Mouse (Mus musculus) cerebellum, adult 2 months (tissue): Measurements from ENCODE around the gene Epb41l1. TPM values are rescaled to one million over a fixed set of nuclear protein-coding genes. Genes with fewer than 3 reads are reported as not detected.
A peak's percentile ranks its signal among the peaks of the same experiment; 100 is the strongest.
"Not testable (repeated sequence)": the region's sequence is repeated elsewhere in the genome, so short reads cannot be mapped to it uniquely, and the experiment has no call there.

ENCODE experiments used
- DNase-seq, 2 experiments: peaks; one replicate each; pipeline ENCODE4 v3.0.0; 2021
- H3K27ac ChIP-seq: fragments of 200-500 bp; 2 replicates; pipeline ENCODE4 v1.5.1; 2012; ENCODE audit warnings: low read length, control low read depth, inconsistent platforms; ENCODE audit not compliant: insufficient read depth
- H3K27me3 ChIP-seq: fragments of 200-500 bp; 2 replicates; pipeline ENCODE4 v1.6.1; 2012; ENCODE audit warnings: inconsistent platforms, mild to moderate bottlenecking, low read length, moderate library complexity; ENCODE audit not compliant: control insufficient read depth, insufficient read depth
- H3K4me1 ChIP-seq: fragments of 200-500 bp; 2 replicates; pipeline ENCODE4 v1.6.1; 2011; ENCODE audit warnings: low read length; ENCODE audit not compliant: control insufficient read depth, insufficient read depth
- H3K4me3 ChIP-seq: fragments of 200-500 bp; replicated peaks from 2 replicates; pipeline ENCODE3; 2011; ENCODE audit warnings: mild to moderate bottlenecking, low read depth, low read length, control low read depth; ENCODE audit not compliant: insufficient read depth
- CTCF ChIP-seq: fragments of 200-500 bp; IDR thresholded peaks from 2 replicates; pipeline ENCODE4 v1.5.1; 2011; ENCODE audit warnings: low read depth, mild to moderate bottlenecking, control low read depth, low read length, moderate library complexity, borderline replicate concordance; ENCODE audit not compliant: insufficient read depth
- POLR2A ChIP-seq: fragments of 200-500 bp; IDR thresholded peaks from 2 replicates; pipeline ENCODE4 v1.6.1; 2011; ENCODE audit warnings: low read length, control low read depth, borderline replicate concordance; ENCODE audit not compliant: insufficient read depth
- WGBS: fragments of 180-500 bp; shearing (Covaris S2); methylation state at CpG from one replicate; pipeline ENCODE4 v1.1.7; 2018; 5-methylcytosine and 5-hydroxymethylcytosine counted together
- polyA plus RNA-seq: library from polyadenylated mRNA; depleted of rRNA; stranded (reverse); fragments of >200 nt; gene quantifications from 2 replicates; pipeline ENCODE4 v1.2.3, GENCODE M21; 2012

Gene Epb41l1
- polyA plus RNA-seq, 1 experiment: 219 TPM

DNA sequence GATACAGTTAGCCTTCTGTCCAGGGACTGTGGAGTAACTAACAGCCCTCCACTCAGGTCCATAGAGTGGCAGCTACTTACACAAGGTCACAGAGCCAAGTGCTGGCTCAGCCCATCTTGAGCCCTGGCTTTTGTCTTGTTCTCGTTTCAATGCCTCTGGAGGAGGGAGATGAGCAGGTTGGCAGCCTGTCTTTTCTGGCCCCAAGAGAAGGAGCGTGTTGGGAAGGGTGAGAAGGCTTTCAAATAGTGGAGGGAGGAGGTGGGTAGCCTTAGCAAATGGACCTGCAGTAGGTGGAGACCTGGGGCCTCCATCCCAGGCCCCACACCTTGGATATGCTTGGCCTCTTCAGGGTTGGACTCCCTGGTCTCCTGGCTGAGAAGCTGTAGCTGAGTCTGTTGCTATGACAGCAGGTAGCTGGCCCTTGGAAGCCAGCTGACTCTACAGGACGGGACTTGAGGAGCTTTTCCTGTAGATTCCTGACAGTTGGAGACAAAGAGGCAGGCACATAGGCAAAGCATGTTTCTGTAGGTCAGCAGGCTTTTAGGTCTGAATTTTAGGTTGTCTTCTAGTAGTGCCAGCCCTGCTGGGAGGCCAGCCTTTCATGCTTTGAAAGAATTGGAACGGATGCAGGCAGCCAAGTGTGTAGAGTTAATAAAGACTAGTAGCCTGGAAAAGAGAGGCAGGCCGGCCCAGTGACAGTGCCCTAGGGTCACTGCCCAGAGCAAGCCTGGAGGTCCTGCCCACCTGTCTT is 76.3 kb downstream of the Epb41l1 start:
- Histone ChIP-seq H3K27ac (peak overlapping the region; percentile 19), H3K27me3 (no peaks in the 10 kb centered on the region), H3K4me1 (peaks cover 64% of the 10 kb centered on the region), H3K4me3 (no peak overlapping the region)
- 9% methylated on average over 5 of the region's 5 CpGs for WGBS
- DNase-seq: peak; percentile 68 to 78
- TF ChIP-seq CTCF (no peak), POLR2A (no peak)

DNA sequence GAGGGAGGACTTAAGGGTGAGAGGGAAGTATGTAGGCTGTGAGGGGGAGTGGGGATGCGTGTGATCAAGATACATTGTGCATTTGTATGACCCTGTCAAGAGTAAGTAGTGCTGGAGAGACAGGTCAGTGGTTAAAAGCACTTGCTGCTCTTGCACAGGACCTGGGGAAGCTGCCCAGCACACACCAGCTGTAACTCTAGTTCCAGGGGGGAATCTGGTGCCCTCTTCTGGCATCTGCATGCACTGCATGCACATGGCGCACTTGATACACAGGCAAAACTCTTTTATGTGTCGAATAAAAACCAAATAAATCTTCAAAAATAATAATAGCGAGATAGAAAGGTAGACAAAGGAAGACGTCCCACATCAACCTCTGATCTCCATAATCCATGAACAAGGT is 77.2 kb downstream of the Epb41l1 start:
- DNase-seq: peak; percentile 70 to 80
- TF ChIP-seq POLR2A (no peak), CTCF (peak; percentile 89)
- Histone ChIP-seq H3K4me3 (no peak overlapping the region), H3K4me1 (peaks cover 59% of the 10 kb centered on the region), H3K27ac (peak overlapping the region; percentile 16; the same call in 1 of the 2 replicates), H3K27me3 (no peaks in the 10 kb centered on the region)
- 70% methylated on average over 5 of the region's 5 CpGs for WGBS

- no peaks in the 10 kb centered on the region for H3K27me3 ChIP-seq
- no peak overlapping the region for H3K27ac ChIP-seq
- no peak overlapping the region for H3K4me3 ChIP-seq
- 8% methylated on average over 1 of the region's 1 CpGs for WGBS
- no peak for TF ChIP-seq CTCF
- TF ChIP-seq POLR2A: no peak
- no peak for DNase-seq
- peaks cover 30% of the 10 kb centered on the region for H3K4me1 ChIP-seq
Observed at GRCm38 (mm10) chr2:156501025-156501424, 80.3 kb downstream of the Epb41l1 start.

GRCm38 (mm10) chr2:156505533-156505932 is 84.8 kb downstream of the Epb41l1 start:
- H3K4me3 ChIP-seq: no peak overlapping the region
- H3K27ac ChIP-seq: no peak overlapping the region
- H3K4me1 ChIP-seq: peaks cover 6% of the 10 kb centered on the region
- 58% methylated on average over 13 of the region's 13 CpGs for WGBS
- DNase-seq: no peak
- TF ChIP-seq CTCF (no peak), POLR2A (no peak)
- no peaks in the 10 kb centered on the region for H3K27me3 ChIP-seq

DNA sequence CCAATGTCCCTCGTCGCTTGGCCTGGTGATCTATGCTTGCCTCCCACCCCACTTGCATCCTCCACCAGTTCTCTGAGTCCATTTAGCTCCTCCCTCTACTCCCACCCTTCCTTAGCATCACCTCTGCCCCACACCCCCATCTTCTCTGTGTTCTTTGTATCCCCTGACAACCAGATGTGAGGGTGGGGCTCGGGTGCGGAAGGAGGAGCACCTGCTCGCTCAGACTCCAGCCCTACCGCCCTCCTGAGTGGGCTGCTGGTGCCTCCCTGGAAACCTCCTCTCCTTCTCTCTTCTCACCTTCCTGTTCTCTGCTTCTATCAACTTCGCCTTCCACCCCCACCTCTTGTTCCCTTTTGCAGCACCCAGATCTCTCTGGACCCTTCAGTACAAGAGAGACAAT is 91.3 kb downstream of the Epb41l1 start:
- no peaks in the 10 kb centered on the region for H3K27me3 ChIP-seq
- no peak overlapping the region for H3K4me3 ChIP-seq
- no peak overlapping the region for H3K27ac ChIP-seq
- no peak for DNase-seq
- TF ChIP-seq CTCF (no peak), POLR2A (no peak)
- 87% methylated on average over 7 of the region's 7 CpGs for WGBS
- peaks cover 6% of the 10 kb centered on the region; the same call in 1 of the 2 replicates for H3K4me1 ChIP-seq

DNA sequence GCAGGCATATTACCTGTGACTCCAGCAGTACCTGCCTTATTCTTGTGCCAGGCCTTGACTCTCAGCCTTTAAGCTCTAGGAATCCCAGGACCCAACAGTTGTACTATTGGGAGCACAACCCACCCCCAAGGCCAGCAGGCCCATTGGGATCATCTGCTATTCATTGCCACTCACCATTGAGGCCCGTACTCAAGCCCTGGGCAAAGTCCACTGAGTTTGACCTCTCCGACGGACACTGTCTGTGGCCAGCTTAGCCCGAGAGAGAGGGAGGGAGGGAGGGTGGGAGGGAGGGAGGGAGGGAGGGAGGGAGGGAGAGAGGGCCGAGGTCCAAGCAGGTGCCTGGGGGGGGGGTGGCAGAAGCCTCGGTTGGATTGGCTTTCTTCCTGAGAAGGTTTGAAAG is 91.9 kb downstream of the Epb41l1 start:
- 28% methylated on average over 6 of the region's 6 CpGs for WGBS
- Histone ChIP-seq H3K27me3 (no peaks in the 10 kb centered on the region), H3K4me1 (peaks cover 6% of the 10 kb centered on the region; the same call in 1 of the 2 replicates), H3K4me3 (no peak overlapping the region), H3K27ac (no peak overlapping the region)
- DNase-seq: no peak
- TF ChIP-seq CTCF (no peak), POLR2A (no peak)

GRCm38 (mm10) chr2:156515102-156515501 is 94.4 kb downstream of the Epb41l1 start:
- Histone ChIP-seq H3K4me3 (no peak overlapping the region), H3K27ac (no peak overlapping the region), H3K4me1 (peaks cover 6% of the 10 kb centered on the region; the same call in 1 of the 2 replicates), H3K27me3 (no peaks in the 10 kb centered on the region)
- WGBS: 77% methylated on average over 9 of the region's 9 CpGs
- no peak for TF ChIP-seq POLR2A
- TF ChIP-seq CTCF: no peak
- no peak for DNase-seq

DNA sequence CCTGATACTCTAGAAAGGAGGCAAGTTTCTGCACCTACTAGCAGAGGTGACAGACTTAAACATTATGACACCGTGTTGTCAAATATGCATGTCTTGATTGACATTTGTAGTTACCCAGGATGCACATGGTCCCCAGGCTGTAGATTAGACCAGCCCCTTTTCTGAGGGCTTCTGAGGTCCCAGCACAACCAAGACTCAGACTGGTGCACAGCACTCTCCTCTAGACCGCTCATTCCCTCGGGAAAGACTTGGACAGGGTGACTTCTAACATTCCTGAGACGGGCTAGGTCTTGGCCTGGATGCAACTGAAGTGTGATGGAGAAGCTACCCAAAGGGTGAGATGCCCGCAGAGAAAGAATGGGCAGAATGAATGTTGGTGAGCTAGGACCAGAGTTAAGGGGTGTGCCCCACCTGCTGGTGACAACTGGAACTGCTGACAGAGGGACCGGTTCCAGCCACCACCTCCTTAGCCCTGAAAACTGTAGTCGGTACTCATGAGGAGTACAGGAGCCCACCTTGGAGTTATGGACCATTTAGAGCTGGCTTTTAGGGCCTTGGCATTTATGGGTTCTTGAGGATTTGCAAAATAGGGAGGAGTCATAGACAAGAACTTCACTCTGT is 95.0 kb downstream of the Epb41l1 start:
- WGBS: 13% methylated on average over 7 of the region's 7 CpGs
- Histone ChIP-seq H3K4me1 (peaks cover 6% of the 10 kb centered on the region; the same call in 1 of the 2 replicates), H3K27ac (no peak overlapping the region), H3K27me3 (no peaks in the 10 kb centered on the region), H3K4me3 (no peak overlapping the region)
- TF ChIP-seq POLR2A (no peak), CTCF (peak; percentile 97)
- DNase-seq: peak; percentile 76 to 88

DNA sequence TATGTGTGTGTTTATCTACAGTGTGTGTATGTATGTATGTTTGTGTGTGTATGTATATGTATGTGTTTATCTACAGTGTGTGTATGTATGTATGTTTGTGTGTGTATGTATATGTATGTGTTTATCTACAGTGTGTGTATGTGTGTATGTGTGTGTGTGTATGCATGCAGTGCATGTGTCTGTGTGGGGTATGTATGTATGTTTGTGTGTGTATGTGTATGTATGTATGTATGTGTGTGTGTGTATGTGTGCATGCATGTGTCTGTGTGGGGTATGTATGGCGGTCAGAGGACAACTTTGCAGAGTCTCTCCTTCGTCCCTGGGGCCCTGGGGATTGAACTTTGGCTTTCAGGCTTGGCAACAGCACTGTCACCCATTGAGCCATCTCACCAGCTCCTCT is 96.0 kb downstream of the Epb41l1 start:
- not testable (repeated sequence) for H3K27ac ChIP-seq, H3K4me1 ChIP-seq, H3K27me3 ChIP-seq, DNase-seq, H3K4me3 ChIP-seq
- 67% methylated on average over 2 of the region's 2 CpGs for WGBS
